In genomic region chr10:99165751-99166282, GRCm38 (mm10) we compare ENCODE assay signal across 10 mouse cellular contexts. TPM values are rescaled to one million over a fixed set of nuclear protein-coding genes. Genes with fewer than 3 reads are reported as not detected.
DNase-seq lines count a peak whose midpoint lies in the region; ATAC-seq lines count a peak whose summit lies in the region.
"Had no signal": no experiment of that assay in that cellular context is flagged by ENCODE, and none has a peak within 500 bp of the region (broad histone marks: within the 10 kb centered on the region; RNA-seq: fewer than 3 reads in every experiment).

No protein-coding gene starts in this region.

- H3K4me3 ChIP-seq in heart, embryonic 16.5 days (ENCODE audit: low read length), result no peak overlapping the region
- no peak overlapping the region for H3K4me3 ChIP-seq in limb, embryonic 10.5 days
- no peak overlapping the region for H3K4me3 ChIP-seq in stomach, embryonic 15.5 days (replicated peaks)
- H3K4me3 ChIP-seq in midbrain, embryonic 16.5 days (ENCODE audit: low read depth, low read length), result no peak overlapping the region
- H3K4me3 ChIP-seq: erythroblast, embryonic 14.5 days had no signal

- DNase-seq in thymus, postnatal 0 days (ENCODE audit: low spot score), result peak; percentile 56
- DNase-seq in thymus, postnatal 36 days, result no peak
- no peak for DNase-seq in limb, embryonic 10.5 days (ENCODE audit: low spot score)
- no peak for DNase-seq in urinary bladder, postnatal 4 days (ENCODE audit: low spot score in 2 of 2)
- no peak for DNase-seq in gastrocnemius, postnatal 25 days

- H3K27ac ChIP-seq in heart, embryonic 16.5 days (ENCODE audit: low read length), result peak overlapping the region; percentile 59
- H3K27ac ChIP-seq in limb, embryonic 10.5 days, result peak overlapping the region; percentile 66; the same call in 1 of the 2 replicates
- H3K27ac ChIP-seq in stomach, embryonic 15.5 days, result no peak overlapping the region; the same call in 1 of the 2 replicates
- no peak overlapping the region for H3K27ac ChIP-seq in midbrain, embryonic 16.5 days (ENCODE audit: low read length)

- ATAC-seq in heart, embryonic 16.5 days (replicated peaks; ENCODE audit: extremely low read depth, insufficient read depth, low FRiP score), result no peak
- ATAC-seq in stomach, embryonic 15.5 days (ENCODE audit: insufficient read depth, low FRiP score, low read depth), result peak; percentile 33; the same call in 1 of the 2 replicates
- ATAC-seq in midbrain, embryonic 16.5 days, result no peak

- H3K27me3 ChIP-seq in heart, embryonic 16.5 days (ENCODE audit: control insufficient read depth, insufficient read depth, low read length), result no peaks in the 10 kb centered on the region
- H3K27me3 ChIP-seq in limb, embryonic 10.5 days (ENCODE audit: low read depth, poor library complexity, severe bottlenecking), result no peaks in the 10 kb centered on the region
- no peaks in the 10 kb centered on the region for H3K27me3 ChIP-seq in stomach, embryonic 15.5 days (replicated peaks)
- H3K27me3 ChIP-seq in midbrain, embryonic 16.5 days (ENCODE audit: control insufficient read depth, insufficient read depth, low read depth, low read length), result no peaks in the 10 kb centered on the region

- no peak overlapping the region for H3K4me2 ChIP-seq in heart, embryonic 16.5 days (ENCODE audit: low read depth, low read length)
- H3K4me2 ChIP-seq in stomach, embryonic 15.5 days, result no peak overlapping the region
- H3K4me2 ChIP-seq in midbrain, embryonic 16.5 days (ENCODE audit: low read length), result no peak overlapping the region

- peak overlapping the region; percentile 34; the same call in 1 of the 2 replicates for H3K9ac ChIP-seq in heart, embryonic 16.5 days (ENCODE audit: low read length)
- H3K9ac ChIP-seq in stomach, embryonic 15.5 days, result no peak overlapping the region
- H3K9ac ChIP-seq in midbrain, embryonic 16.5 days (ENCODE audit: low read depth, low read length), result no peak overlapping the region

- no peaks in the 10 kb centered on the region for H3K36me3 ChIP-seq in heart, embryonic 16.5 days (ENCODE audit: control insufficient read depth, insufficient read depth)
- H3K36me3 ChIP-seq in limb, embryonic 10.5 days, result peaks cover 9% of the 10 kb centered on the region
- H3K36me3 ChIP-seq in stomach, embryonic 15.5 days, result no peaks in the 10 kb centered on the region
- no peaks in the 10 kb centered on the region for H3K36me3 ChIP-seq in midbrain, embryonic 16.5 days (ENCODE audit: control insufficient read depth, insufficient read depth, low read length)

- H3K9me3 ChIP-seq in heart, embryonic 16.5 days (replicated peaks; ENCODE audit: control insufficient read depth, low read length), result no peaks in the 10 kb centered on the region
- no peaks in the 10 kb centered on the region for H3K9me3 ChIP-seq in limb, embryonic 10.5 days (replicated peaks)
- H3K9me3 ChIP-seq in stomach, embryonic 15.5 days, result no peaks in the 10 kb centered on the region
- no peaks in the 10 kb centered on the region for H3K9me3 ChIP-seq in midbrain, embryonic 16.5 days (replicated peaks; ENCODE audit: control insufficient read depth, low read length, poor library complexity, severe bottlenecking)

- WGBS in heart, embryonic 16.5 days, result 40% methylated on average over 7 of the region's 7 CpGs
- WGBS in limb, embryonic 10.5 days, result 81% methylated on average over 7 of the region's 7 CpGs
- WGBS in stomach, embryonic 15.5 days, result 49% methylated on average over 7 of the region's 7 CpGs
- WGBS in midbrain, embryonic 16.5 days, result 82% methylated on average over 7 of the region's 7 CpGs

- peaks cover 15% of the 10 kb centered on the region for H3K4me1 ChIP-seq in heart, embryonic 16.5 days (ENCODE audit: control insufficient read depth, insufficient read depth, low read length)
- peaks cover 30% of the 10 kb centered on the region for H3K4me1 ChIP-seq in limb, embryonic 10.5 days
- H3K4me1 ChIP-seq in stomach, embryonic 15.5 days, result peaks cover 10% of the 10 kb centered on the region
- no peaks in the 10 kb centered on the region for H3K4me1 ChIP-seq in midbrain, embryonic 16.5 days (ENCODE audit: control insufficient read depth, insufficient read depth, low read length)

RNA-seq across cellular contexts. Expression of gene Phxr2, which starts 39.7 kb away (rescaled TPM):
- polyA plus RNA-seq in thymus, postnatal 0 days (2015; fragmentation: Nextera tagmentation; extraction: Ambion mirVana), result 0.43 and 0.50 TPM in 2 replicates
- not detected in 2 replicates for polyA plus RNA-seq in heart, embryonic 16.5 days (2015; fragmentation: Nextera tagmentation; extraction: Ambion mirVana)
- polyA plus RNA-seq in limb, embryonic 10.5 days (2016; fragmentation: Nextera tagmentation; extraction: Ambion mirVana), result 0.20 TPM in 1 of 2 replicates, not detected in the other
- not detected in 2 replicates for polyA plus RNA-seq in stomach, embryonic 15.5 days (2015; fragmentation: Nextera tagmentation; extraction: Ambion mirVana)
- not detected for total RNA-seq in gastrocnemius, postnatal 25 days (2021)
- polyA plus RNA-seq in midbrain, embryonic 16.5 days (2015; fragmentation: Nextera tagmentation; extraction: Ambion mirVana), result not detected in 2 replicates
- polyA plus RNA-seq: erythroblast, embryonic 14.5 days; limb, embryonic 14.5 days had no signal

RNA-seq across cellular contexts. Expression of gene Galnt4, which starts 57.9 kb away (rescaled TPM):
- polyA plus RNA-seq in thymus, postnatal 0 days (2015; fragmentation: Nextera tagmentation; extraction: Ambion mirVana), result 7.0 and 7.9 TPM in 2 replicates
- 5.6 and 6.1 TPM in 2 replicates for polyA plus RNA-seq in heart, embryonic 16.5 days (2015; fragmentation: Nextera tagmentation; extraction: Ambion mirVana)
- polyA plus RNA-seq in limb, embryonic 10.5 days (2016; fragmentation: Nextera tagmentation; extraction: Ambion mirVana), result 5.7 and 6.0 TPM in 2 replicates
- polyA plus RNA-seq in stomach, embryonic 15.5 days (2015; fragmentation: Nextera tagmentation; extraction: Ambion mirVana), result 26.2 and 30.0 TPM in 2 replicates
- 1 to 10 TPM; 1.5 to 1.9 TPM for total RNA-seq in gastrocnemius, postnatal 25 days (2021)
- polyA plus RNA-seq in midbrain, embryonic 16.5 days (2015; fragmentation: Nextera tagmentation; extraction: Ambion mirVana), result 2.6 and 2.8 TPM in 2 replicates

RNA-seq across cellular contexts. Expression of gene Poc1b, which starts 59.0 kb away (rescaled TPM):
- 8.4 and 11.9 TPM in 2 replicates for polyA plus RNA-seq in thymus, postnatal 0 days (2015; fragmentation: Nextera tagmentation; extraction: Ambion mirVana)
- polyA plus RNA-seq in heart, embryonic 16.5 days (2015; fragmentation: Nextera tagmentation; extraction: Ambion mirVana), result 8.1 and 10.0 TPM in 2 replicates
- polyA plus RNA-seq in limb, embryonic 10.5 days (2016; fragmentation: Nextera tagmentation; extraction: Ambion mirVana), result 39.2 and 39.9 TPM in 2 replicates
- 17.7 and 21.6 TPM in 2 replicates for polyA plus RNA-seq in stomach, embryonic 15.5 days (2015; fragmentation: Nextera tagmentation; extraction: Ambion mirVana)
- total RNA-seq in gastrocnemius, postnatal 25 days (2021), result 1 to 10 TPM; 3.5 to 4.0 TPM
- polyA plus RNA-seq in midbrain, embryonic 16.5 days (2015; fragmentation: Nextera tagmentation; extraction: Ambion mirVana), result 10.5 and 11.2 TPM in 2 replicates

Comparison
In these comparisons a context has a peak if more than half of its experiments do, and no peak if none do; other contexts are left out.
1. H3K27ac ChIP-seq: peak in heart, embryonic 16.5 days (single experiment) and limb, embryonic 10.5 days (single experiment); none in stomach, embryonic 15.5 days (single experiment) and midbrain, embryonic 16.5 days (single experiment).